Mouse (Mus musculus) midbrain, embryonic 11.5 days (tissue): ENCODE results near the gene Vill. TPM values are rescaled to one million over a fixed set of nuclear protein-coding genes. Genes with fewer than 3 reads are reported as not detected.
A peak's percentile ranks its signal among the peaks of the same experiment; 100 is the strongest.

Experiments
- ATAC-seq: fragments of 200-750 bp; cut with Nextera tagmentation; 2 replicates; pipeline ENCODE4 v1.8.0; 2017; ENCODE audit warnings: moderate TSS enrichment, moderate library complexity; ENCODE audit not compliant: low FRiP score
- DNase-seq: peaks from one replicate; pipeline ENCODE4 v3.0.0; 2015; ENCODE audit warnings: low spot score; ENCODE audit errors: missing footprints
- H3K27ac ChIP-seq: fragments of 300-500 bp; sonication (generic); 2 replicates; pipeline ENCODE4 v1.5.1; 2014; ENCODE audit warnings: low read depth, low read length
- H3K27me3 ChIP-seq: fragments of 300-500 bp; sonication (generic); 2 replicates; pipeline ENCODE4 v1.6.1; 2014; ENCODE audit warnings: mild to moderate bottlenecking, low read length, moderate library complexity, mixed read lengths; ENCODE audit not compliant: control insufficient read depth, insufficient read depth
- H3K36me3 ChIP-seq: fragments of 300-500 bp; sonication (generic); 2 replicates; pipeline ENCODE4 v1.6.1; 2014; ENCODE audit warnings: mild to moderate bottlenecking, low read length, moderate library complexity, mixed read lengths; ENCODE audit not compliant: control insufficient read depth, insufficient read depth
- H3K4me1 ChIP-seq: fragments of 300-500 bp; sonication (generic); 2 replicates; pipeline ENCODE4 v1.6.1; 2014; ENCODE audit warnings: low read length; ENCODE audit not compliant: control insufficient read depth, insufficient read depth
- H3K4me2 ChIP-seq: fragments of 300-500 bp; sonication (generic); 2 replicates; pipeline ENCODE4 v1.6.1; 2014; ENCODE audit warnings: mild to moderate bottlenecking, moderate library complexity
- H3K4me3 ChIP-seq: fragments of 300-500 bp; sonication (generic); 2 replicates; pipeline ENCODE4 v1.5.1; 2014; ENCODE audit warnings: low read depth, low read length
- H3K9ac ChIP-seq: fragments of 300-500 bp; sonication (generic); 2 replicates; pipeline ENCODE4 v1.6.1; 2014; ENCODE audit warnings: low read length
- H3K9me3 ChIP-seq: fragments of 300-500 bp; sonication (generic); 2 replicates; pipeline ENCODE4 v1.6.1; 2016; ENCODE audit warnings: low read length; ENCODE audit not compliant: control insufficient read depth
- WGBS: fragments of 180-500 bp; shearing (Covaris S2); extraction: QIAGEN DNeasy Blood & Tissue Kit; methylation state at CpG from one replicate; pipeline ENCODE4 v1.1.7; 2014; 5-methylcytosine and 5-hydroxymethylcytosine counted together
- polyA plus RNA-seq: library from polyadenylated mRNA; unstranded; fragments of >200 nt; fragmentation: Nextera tagmentation; extraction: Ambion mirVana; gene quantifications from 2 replicates; pipeline ENCODE4 v1.2.1, GENCODE M21; 2014

The Vill gene
- polyA plus RNA-seq, 1 experiment from 2014 or later = 8.3 TPM

GRCm38 (mm10) chr9:119021731-119022130 is 30.8 kb upstream of the Vill start:
- H3K36me3 ChIP-seq = no peaks in the 10 kb centered on the region
- no peaks in the 10 kb centered on the region for H3K4me1 ChIP-seq
- no peak overlapping the region for H3K9ac ChIP-seq
- H3K27me3 ChIP-seq = no peaks in the 10 kb centered on the region
- no peak overlapping the region for H3K4me3 ChIP-seq
- no peaks in the 10 kb centered on the region for H3K9me3 ChIP-seq
- no peak overlapping the region for H3K27ac ChIP-seq
- 85% methylated on average over 7 of the region's 7 CpGs for WGBS
- DNase-seq = no peak
- no peak overlapping the region for H3K4me2 ChIP-seq
- ATAC-seq = no peak

- Histone ChIP-seq H3K9ac (no peak overlapping the region), H3K36me3 (no peaks in the 10 kb centered on the region), H3K4me2 (no peak overlapping the region), H3K4me3 (no peak overlapping the region), H3K27ac (no peak overlapping the region), H3K9me3 (no peaks in the 10 kb centered on the region), H3K4me1 (no peaks in the 10 kb centered on the region), H3K27me3 (no peaks in the 10 kb centered on the region)
- 84% methylated on average over 6 of the region's 6 CpGs for WGBS
- DNase-seq = no peak
- ATAC-seq = no peak
Observed at GRCm38 (mm10) chr9:119025263-119025662, 27.3 kb upstream of the Vill start.

- Histone ChIP-seq H3K36me3 (no peaks in the 10 kb centered on the region), H3K4me1 (no peaks in the 10 kb centered on the region), H3K9ac (no peak overlapping the region), H3K9me3 (no peaks in the 10 kb centered on the region), H3K4me2 (no peak overlapping the region), H3K27ac (no peak overlapping the region), H3K27me3 (no peaks in the 10 kb centered on the region), H3K4me3 (no peak overlapping the region)
- ATAC-seq (no peak), DNase-seq (no peak)
- 89% methylated on average over 7 of the region's 7 CpGs for WGBS
Observed at GRCm38 (mm10) chr9:119025832-119026331, 26.7 kb upstream of the Vill start.

- DNase-seq = no peak
Observed at GRCm38 (mm10) chr9:119027337-119027736, 25.2 kb upstream of the Vill start.

GRCm38 (mm10) chr9:119028226-119029195 is 24.1 kb upstream of the Vill start:
- 95% methylated on average over 27 of the region's 27 CpGs for WGBS
- Histone ChIP-seq H3K9me3 (no peaks in the 10 kb centered on the region), H3K4me1 (peaks cover 13% of the 10 kb centered on the region), H3K9ac (no peak overlapping the region), H3K27ac (no peak overlapping the region), H3K4me2 (no peak overlapping the region), H3K4me3 (no peak overlapping the region), H3K36me3 (no peaks in the 10 kb centered on the region), H3K27me3 (no peaks in the 10 kb centered on the region)
- no peak for ATAC-seq
- DNase-seq = no peak

More at GRCm38 (mm10) chr9:119027337-119027736, 25.2 kb upstream of the Vill start:
- Histone ChIP-seq H3K9ac (no peak overlapping the region), H3K27me3 (no peaks in the 10 kb centered on the region), H3K4me3 (no peak overlapping the region), H3K4me2 (no peak overlapping the region), H3K4me1 (peaks cover 2% of the 10 kb centered on the region), H3K36me3 (no peaks in the 10 kb centered on the region), H3K9me3 (no peaks in the 10 kb centered on the region), H3K27ac (no peak overlapping the region)
- 88% methylated on average over 7 of the region's 7 CpGs for WGBS
- no peak for ATAC-seq

- Histone ChIP-seq H3K4me1 (peaks cover 21% of the 10 kb centered on the region), H3K27me3 (no peaks in the 10 kb centered on the region), H3K9me3 (no peaks in the 10 kb centered on the region), H3K36me3 (no peaks in the 10 kb centered on the region), H3K27ac (no peak overlapping the region), H3K9ac (no peak overlapping the region), H3K4me2 (no peak overlapping the region), H3K4me3 (no peak overlapping the region)
- DNase-seq (peak; percentile 92), ATAC-seq (peak; percentile 57; the same call in 1 of the 2 replicates)
- WGBS = 60% methylated on average over 7 of the region's 7 CpGs
Observed at GRCm38 (mm10) chr9:119029568-119029967, 23.0 kb upstream of the Vill start.

- H3K9ac ChIP-seq = no peak overlapping the region
- no peak overlapping the region for H3K27ac ChIP-seq
- peaks cover 21% of the 10 kb centered on the region for H3K4me1 ChIP-seq
- 88% methylated on average over 4 of the region's 4 CpGs for WGBS
- ATAC-seq (no peak), DNase-seq (no peak)
- H3K4me3 ChIP-seq = no peak overlapping the region
- H3K9me3 ChIP-seq = no peaks in the 10 kb centered on the region
- no peaks in the 10 kb centered on the region for H3K36me3 ChIP-seq
- H3K27me3 ChIP-seq = no peaks in the 10 kb centered on the region
- H3K4me2 ChIP-seq = no peak overlapping the region
Observed at GRCm38 (mm10) chr9:119031038-119031437, 21.5 kb upstream of the Vill start.

GRCm38 (mm10) chr9:119031772-119032171 is 20.8 kb upstream of the Vill start:
- H3K4me3 ChIP-seq = no peak overlapping the region
- no peaks in the 10 kb centered on the region for H3K36me3 ChIP-seq
- H3K27ac ChIP-seq = no peak overlapping the region
- H3K9ac ChIP-seq = no peak overlapping the region
- ATAC-seq (no peak), DNase-seq (no peak)
- H3K4me1 ChIP-seq = peaks cover 21% of the 10 kb centered on the region
- no peaks in the 10 kb centered on the region for H3K27me3 ChIP-seq
- H3K4me2 ChIP-seq = no peak overlapping the region
- WGBS = 86% methylated on average over 14 of the region's 14 CpGs
- H3K9me3 ChIP-seq = no peaks in the 10 kb centered on the region

GRCm38 (mm10) chr9:119032538-119032937 is 20.0 kb upstream of the Vill start:
- H3K4me1 ChIP-seq = peaks cover 21% of the 10 kb centered on the region
- ATAC-seq (no peak), DNase-seq (no peak)
- no peaks in the 10 kb centered on the region for H3K9me3 ChIP-seq
- no peak overlapping the region for H3K4me2 ChIP-seq
- no peaks in the 10 kb centered on the region for H3K27me3 ChIP-seq
- no peak overlapping the region; the same call in 1 of the 2 replicates for H3K27ac ChIP-seq
- H3K9ac ChIP-seq = no peak overlapping the region
- no peaks in the 10 kb centered on the region for H3K36me3 ChIP-seq
- WGBS = 44% methylated on average over 9 of the region's 9 CpGs
- H3K4me3 ChIP-seq = no peak overlapping the region
